Mouse (Mus musculus) left cerebral cortex, postnatal 10 days (tissue): ENCODE results near the gene Dnase2b. TPM values are rescaled to one million over a fixed set of nuclear protein-coding genes. Genes with fewer than 3 reads are reported as not detected.

Source experiments
- total RNA-seq, 2 experiments: library from RNA; stranded (reverse); gene quantifications; 2 replicates each; pipeline ENCODE4 v1.2.3; 2021

Gene Dnase2b
- total RNA-seq, 2 experiments from 2014 or later: not detected

Other genes starting within 250 kb of the Dnase2b start
- 100 to 1,000 TPM; 136 to 158 TPM for gene Ssx2ip, start 211.0 kb downstream of the Dnase2b start, total RNA-seq
- gene Ctbs, start 165.8 kb downstream of the Dnase2b start, total RNA-seq: 1 to 10 TPM; 6.4 to 6.8 TPM
- 1 to 10 TPM; 4.6 to 9.0 TPM for gene Spata1, start 115.8 kb downstream of the Dnase2b start, total RNA-seq
- 10 to 100 TPM; 49.6 to 51.3 TPM for gene Gng5, start 115.8 kb downstream of the Dnase2b start, total RNA-seq
- 10 to 100 TPM; 14.6 to 15.3 TPM for gene Rpf1, start 94.2 kb downstream of the Dnase2b start, total RNA-seq
- under 1 TPM; 0.58 to 0.99 TPM for gene Uox, start 45.2 kb downstream of the Dnase2b start, total RNA-seq
- not detected for gene 4930503B20Rik, start 35.7 kb upstream of the Dnase2b start, total RNA-seq
- gene Samd13, start 70.0 kb upstream of the Dnase2b start, total RNA-seq: 1 to 10 TPM in 1 of 2 experiments, under 1 TPM in 1; 0.43 to 1.3 TPM
- gene Prkacb, start 197.4 kb upstream of the Dnase2b start, total RNA-seq: 100 to 1,000 TPM; 488 to 489 TPM
- gene Ttll7, start 236.8 kb upstream of the Dnase2b start, total RNA-seq: 100 to 1,000 TPM; 108 TPM